Mouse (Mus musculus) cerebral cortex, adult 2 months (tissue): Measurements from ENCODE around the gene Adgrf5.

Source experiments
- WGBS: fragments of 180-500 bp; shearing (Covaris S2); methylation state at CpG from one replicate; pipeline ENCODE4 v1.1.7; 2018; 5-methylcytosine and 5-hydroxymethylcytosine counted together

The Adgrf5 gene

GRCm38 (mm10) chr17:43359826-43360619 is at the start of gene Adgrf5:
Gene Adgrf5, plus strand, starts transcription at chr17:43360451.
- WGBS, result 62% methylated on average over 16 of the region's 16 CpGs

- WGBS, result 67% methylated on average over 7 of the region's 7 CpGs
Observed at GRCm38 (mm10) chr17:43325986-43326671, 34.1 kb upstream of the Adgrf5 start.

GRCm38 (mm10) chr17:43326726-43327700 is 33.2 kb upstream of the Adgrf5 start:
- 26% methylated on average over 29 of the region's 29 CpGs for WGBS

- 88% methylated on average over 6 of the region's 6 CpGs for WGBS
Observed at GRCm38 (mm10) chr17:43327810-43328209, 32.4 kb upstream of the Adgrf5 start.

GRCm38 (mm10) chr17:43329216-43329615 is 31.0 kb upstream of the Adgrf5 start:
- 76% methylated on average over 4 of the region's 4 CpGs for WGBS

- WGBS, result 65% methylated on average over 7 of the region's 7 CpGs
Observed at GRCm38 (mm10) chr17:43329761-43330183, 30.5 kb upstream of the Adgrf5 start.

GRCm38 (mm10) chr17:43332686-43333085 is 27.6 kb upstream of the Adgrf5 start:
- WGBS, result 59% methylated on average over 5 of the region's 5 CpGs

- 84% methylated on average over 9 of the region's 9 CpGs for WGBS
Observed at GRCm38 (mm10) chr17:43334074-43334473, 26.2 kb upstream of the Adgrf5 start.

- WGBS, result 81% methylated on average over 2 of the region's 2 CpGs
Observed at GRCm38 (mm10) chr17:43337643-43338042, 22.6 kb upstream of the Adgrf5 start.

GRCm38 (mm10) chr17:43338279-43338678 is 22.0 kb upstream of the Adgrf5 start:
- WGBS, result 85% methylated on average over 3 of the region's 3 CpGs

GRCm38 (mm10) chr17:43346499-43346898 is 13.8 kb upstream of the Adgrf5 start:
- 57% methylated on average over 2 of the region's 2 CpGs for WGBS

GRCm38 (mm10) chr17:43357902-43358539 is 2.2 kb upstream of the Adgrf5 start:
- 26% methylated on average over 9 of the region's 9 CpGs for WGBS

- WGBS, result 79% methylated on average over 11 of the region's 11 CpGs
Observed at GRCm38 (mm10) chr17:43361021-43361420, 770 bp downstream of the Adgrf5 start.

- 53% methylated on average over 11 of the region's 11 CpGs for WGBS
Observed at GRCm38 (mm10) chr17:43362362-43362761, 2.1 kb downstream of the Adgrf5 start.

GRCm38 (mm10) chr17:43362881-43363280 is 2.6 kb downstream of the Adgrf5 start:
- 78% methylated on average over 6 of the region's 6 CpGs for WGBS

- 75% methylated on average over 6 of the region's 6 CpGs for WGBS
Observed at GRCm38 (mm10) chr17:43363921-43364320, 3.7 kb downstream of the Adgrf5 start.

- 75% methylated on average over 6 of the region's 6 CpGs for WGBS
Observed at GRCm38 (mm10) chr17:43365297-43365696, 5.0 kb downstream of the Adgrf5 start.

- WGBS, result 62% methylated on average over 9 of the region's 9 CpGs
Observed at GRCm38 (mm10) chr17:43366486-43366885, 6.2 kb downstream of the Adgrf5 start.

GRCm38 (mm10) chr17:43368171-43368576 is 7.9 kb downstream of the Adgrf5 start:
- 74% methylated on average over 5 of the region's 5 CpGs for WGBS

GRCm38 (mm10) chr17:43372604-43373003 is 12.4 kb downstream of the Adgrf5 start:
- 73% methylated on average over 4 of the region's 4 CpGs for WGBS

GRCm38 (mm10) chr17:43374020-43374419 is 13.8 kb downstream of the Adgrf5 start:
- WGBS, result 51% methylated on average over 4 of the region's 4 CpGs
